Comparison of ENCODE assay signal across 13 mouse cellular contexts in genomic region chr6:89236226-89236625, GRCm38 (mm10).
DNase-seq lines count a peak whose midpoint lies in the region; ATAC-seq and TF ChIP-seq lines count a peak whose summit lies in the region.
"Had no signal": no experiment of that assay in that cellular context is flagged by ENCODE, and none has a peak within 500 bp of the region (broad histone marks: within the 10 kb centered on the region; RNA-seq: fewer than 3 reads in every experiment).

No protein-coding gene starts in this region.

- no peaks in the 10 kb centered on the region for H3K27me3 ChIP-seq in cerebellum, adult 2 months (ENCODE audit: control insufficient read depth, insufficient read depth, low read length)
- no peaks in the 10 kb centered on the region for H3K27me3 ChIP-seq in hindbrain, embryonic 16.5 days (replicated peaks; ENCODE audit: control insufficient read depth, insufficient read depth, low read length)
- no peaks in the 10 kb centered on the region for H3K27me3 ChIP-seq in neural tube, embryonic 14.5 days (ENCODE audit: control insufficient read depth, insufficient read depth, low read length)

- no peak overlapping the region for H3K27ac ChIP-seq in cerebellum, adult 2 months (ENCODE audit: insufficient read depth, low read length)
- H3K27ac ChIP-seq in hindbrain, embryonic 16.5 days (ENCODE audit: low read depth, low read length), result peak overlapping the region; percentile 39; the same call in 1 of the 2 replicates
- H3K27ac ChIP-seq in neural tube, embryonic 14.5 days (ENCODE audit: low read depth, low read length), result peak overlapping the region; percentile 64
- H3K27ac ChIP-seq: liver, embryonic 13.5 days had no signal

- peak overlapping the region; percentile 46; the same call in 1 of the 2 replicates for H3K4me2 ChIP-seq in hindbrain, embryonic 16.5 days (ENCODE audit: low read length)
- peak overlapping the region; percentile 43; the same call in 1 of the 2 replicates for H3K4me2 ChIP-seq in neural tube, embryonic 14.5 days (ENCODE audit: low read depth, low read length)
- H3K4me2 ChIP-seq: liver, embryonic 13.5 days had no signal

- 88% methylated on average over 8 of the region's 8 CpGs for WGBS in cerebellum, adult 2 months
- WGBS in lung, adult 2 months, result 30% methylated on average over 8 of the region's 8 CpGs
- 17% methylated on average over 8 of the region's 8 CpGs for WGBS in hindbrain, embryonic 16.5 days
- WGBS in neural tube, embryonic 14.5 days, result 5% methylated on average over 8 of the region's 8 CpGs

- ATAC-seq in hindbrain, embryonic 16.5 days, result no peak
- ATAC-seq in neural tube, embryonic 14.5 days (ENCODE audit: low read depth), result no peak
- no peak for ATAC-seq in frontal cortex, adult (ENCODE audit: low TSS enrichment)

- H3K36me3 ChIP-seq in hindbrain, embryonic 16.5 days (ENCODE audit: control insufficient read depth, insufficient read depth, low read length), result no peaks in the 10 kb centered on the region
- no peaks in the 10 kb centered on the region for H3K36me3 ChIP-seq in neural tube, embryonic 14.5 days (ENCODE audit: control insufficient read depth, insufficient read depth, low read length)
- H3K36me3 ChIP-seq: G1E; heart, embryonic 12.5 days; liver, embryonic 13.5 days had no signal

- no peak overlapping the region for H3K4me3 ChIP-seq in cerebellum, adult 2 months (replicated peaks; ENCODE audit: insufficient read depth, low read depth, low read length)
- no peak overlapping the region for H3K4me3 ChIP-seq in lung, adult 2 months (replicated peaks; ENCODE audit: extremely low read depth, low read depth, low read length)
- H3K4me3 ChIP-seq in hindbrain, embryonic 16.5 days (ENCODE audit: low read length), result no peak overlapping the region
- H3K4me3 ChIP-seq in neural tube, embryonic 14.5 days (ENCODE audit: low read depth, low read length), result no peak overlapping the region
- H3K4me3 ChIP-seq: heart, embryonic 12.5 days; liver, embryonic 13.5 days had no signal

- peak overlapping the region; percentile 22; the same call in 1 of the 2 replicates for H3K9ac ChIP-seq in hindbrain, embryonic 16.5 days (ENCODE audit: low read depth, low read length)
- no peak overlapping the region for H3K9ac ChIP-seq in neural tube, embryonic 14.5 days (replicated peaks; ENCODE audit: low read depth, low read length)
- H3K9ac ChIP-seq: heart, embryonic 12.5 days; liver, embryonic 13.5 days had no signal

- no peak for TF ChIP-seq POLR2A in cerebellum, adult 2 months (IDR thresholded peaks at IDR 0.05; ENCODE audit: borderline replicate concordance, insufficient read depth, low read length)
- no peak for TF ChIP-seq POLR2A in lung, adult 2 months (IDR thresholded peaks at IDR 0.05; ENCODE audit: borderline replicate concordance, extremely low read depth, low read depth, low read length)

- no peak for TF ChIP-seq CTCF in cerebellum, adult 2 months (IDR thresholded peaks at IDR 0.05; ENCODE audit: borderline replicate concordance, insufficient read depth, low read depth, low read length)
- TF ChIP-seq CTCF in lung, adult 2 months (IDR thresholded peaks at IDR 0.05; ENCODE audit: insufficient read depth, low read length), result no peak

- H3K9me3 ChIP-seq in hindbrain, embryonic 16.5 days (ENCODE audit: control insufficient read depth, low read length), result no peaks in the 10 kb centered on the region
- no peaks in the 10 kb centered on the region for H3K9me3 ChIP-seq in neural tube, embryonic 14.5 days (ENCODE audit: control insufficient read depth, low read length)
- H3K9me3 ChIP-seq: G1E; heart, embryonic 12.5 days; liver, embryonic 13.5 days had no signal

- H3K4me1 ChIP-seq in cerebellum, adult 2 months (ENCODE audit: control insufficient read depth, insufficient read depth, low read length), result peaks cover 43% of the 10 kb centered on the region
- H3K4me1 ChIP-seq in lung, adult 2 months (ENCODE audit: control insufficient read depth, insufficient read depth, low read length), result no peaks in the 10 kb centered on the region
- H3K4me1 ChIP-seq in hindbrain, embryonic 16.5 days (ENCODE audit: control insufficient read depth, insufficient read depth, low read depth, low read length), result peaks cover 49% of the 10 kb centered on the region
- peaks cover 46% of the 10 kb centered on the region for H3K4me1 ChIP-seq in neural tube, embryonic 14.5 days (ENCODE audit: control insufficient read depth, insufficient read depth, low read length)
- H3K4me1 ChIP-seq: liver, embryonic 13.5 days had no signal

- peak; percentile 18 to 36 for DNase-seq in cerebellum, adult 2 months
- DNase-seq in cerebellum, adult 8-10 months, result no peak
- DNase-seq in lung, postnatal 36 days, result peak; percentile 50
- DNase-seq in lung, adult 2 months, result no peak
- no peak for DNase-seq in gastrocnemius, postnatal 4 days (ENCODE audit: low spot score in 2 of 2)
- DNase-seq: adrenal gland, adult 8-10 months; kidney, adult 8-10 months; liver, embryonic 13.5 days had no signal

Comparison
In these comparisons a context has a peak if more than half of its experiments do, and no peak if none do; other contexts are left out.
1. DNase-seq: peak in cerebellum, adult 2 months (2 of 2) and lung, postnatal 36 days (single experiment); none in cerebellum, adult 8-10 months (single experiment), lung, adult 2 months (single experiment) and gastrocnemius, postnatal 4 days (0 of 2).